Mouse (Mus musculus): ENCODE measurements around the gene Cyren.

DNA sequence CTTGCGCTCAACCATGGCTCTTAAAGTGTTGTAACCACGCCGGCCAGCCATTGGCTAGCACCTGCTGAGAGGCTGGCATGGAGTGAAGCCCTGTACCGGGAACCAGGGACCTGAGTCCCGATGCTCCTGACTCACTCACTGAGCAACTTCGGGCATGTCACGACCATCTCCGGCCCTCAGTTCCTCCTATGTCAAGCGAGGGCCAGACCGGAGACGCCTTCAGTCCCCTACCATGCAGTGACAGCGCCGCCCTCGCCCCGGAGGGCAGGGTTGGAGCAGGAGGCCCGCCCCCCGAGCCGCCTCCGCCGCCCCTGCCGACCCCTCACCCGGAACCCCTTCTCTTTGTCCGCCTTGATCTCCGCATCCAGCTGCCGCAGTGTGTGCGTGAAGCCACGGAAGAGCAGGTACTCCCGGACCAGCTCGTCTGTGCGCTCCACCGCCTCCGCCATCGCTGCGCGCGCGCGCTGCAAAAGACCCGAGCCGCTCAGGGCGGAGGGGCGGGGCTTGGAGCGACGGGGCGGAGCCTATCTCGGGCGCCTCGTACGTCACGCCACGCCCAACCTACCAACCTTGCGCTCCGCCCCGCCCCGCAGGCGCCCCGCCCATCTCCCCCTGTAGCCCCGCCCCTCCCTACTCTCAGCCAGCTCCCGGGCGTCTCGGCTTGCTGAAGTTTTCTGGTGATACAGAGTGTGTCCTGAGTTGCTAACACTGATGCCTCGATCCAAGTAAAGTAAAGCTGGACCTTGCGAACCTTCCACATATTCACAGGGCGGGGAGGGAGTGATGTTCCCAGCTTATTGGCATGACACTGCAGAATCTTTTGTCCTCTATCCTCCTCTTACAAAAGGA lies 32.7 kb upstream of the Cyren start, which contains the start of gene Wdr91:
- peak; percentile 49 for TF ChIP-seq CTCF (IDR thresholded peaks at IDR 0.05; ENCODE audit: low read depth)
- TF ChIP-seq EP300 (optimal IDR thresholded peaks at IDR 0.05): no peak

Data from stomach, postnatal 0 days (tissue).